Mouse (Mus musculus): ENCODE data around the gene Cacna1d.

DNA sequence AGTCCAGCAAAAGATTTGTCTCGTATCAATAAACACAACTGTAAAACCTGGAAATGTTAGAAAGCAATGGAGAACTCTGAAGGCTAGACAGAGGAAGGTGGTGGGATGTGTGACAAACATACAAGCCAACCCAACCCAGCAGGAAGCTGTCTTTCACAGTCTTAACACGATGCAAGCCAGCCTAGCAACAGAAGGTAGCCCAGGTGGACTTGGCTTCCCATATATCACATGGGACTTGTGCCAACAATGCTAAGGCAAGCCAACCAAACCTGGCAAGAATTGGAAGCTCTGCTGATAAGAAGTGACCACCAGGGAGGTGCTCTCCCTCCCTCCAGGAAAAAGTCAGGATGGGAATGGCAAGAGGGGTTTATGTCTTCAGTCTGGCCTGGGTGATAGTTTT, 6.9 kb upstream of the Cacna1d start:
- TF ChIP-seq POLR2A (IDR thresholded peaks at IDR 0.05; ENCODE audit: borderline replicate concordance, low read depth, low read length) (no peak), CTCF (IDR thresholded peaks at IDR 0.05; ENCODE audit: low read depth, low read length) (no peak)
